Mouse (Mus musculus) lung, embryonic 15.5 days (tissue): ENCODE measurements around the gene Gm5868. TPM values are rescaled to one million over a fixed set of nuclear protein-coding genes. Genes with fewer than 3 reads are reported as not detected.
"Not testable (repeated sequence)": the region's sequence is repeated elsewhere in the genome, so short reads cannot be mapped to it uniquely, and the experiment has no call there.

Experiments
- ATAC-seq: fragments of 200-750 bp; cut with Nextera tagmentation; 2 replicates; pipeline ENCODE4 v1.8.0; 2017; ENCODE audit warnings: moderate number of reproducible peaks, borderline replicate concordance; ENCODE audit not compliant: low FRiP score, low TSS enrichment; ENCODE audit errors: extremely low read depth
- H3K27ac ChIP-seq: fragments of 300-500 bp; sonication (generic); 2 replicates; pipeline ENCODE4 v1.5.1; 2015; ENCODE audit warnings: moderate library complexity, mild to moderate bottlenecking, inconsistent platforms
- H3K27me3 ChIP-seq: fragments of 300-500 bp; sonication (generic); 2 replicates; pipeline ENCODE4 v1.6.1; 2015; ENCODE audit warnings: inconsistent platforms
- H3K36me3 ChIP-seq: fragments of 300-500 bp; sonication (generic); 2 replicates; pipeline ENCODE4 v1.6.1; 2015; ENCODE audit warnings: inconsistent platforms
- H3K4me1 ChIP-seq: fragments of 300-500 bp; sonication (generic); 2 replicates; pipeline ENCODE4 v1.6.1; 2015; ENCODE audit warnings: inconsistent platforms
- H3K4me2 ChIP-seq: fragments of 300-500 bp; sonication (generic); 2 replicates; pipeline ENCODE4 v1.6.1; 2015; ENCODE audit warnings: inconsistent platforms, mild to moderate bottlenecking, moderate library complexity
- H3K4me3 ChIP-seq: fragments of 300-500 bp; sonication (generic); 2 replicates; pipeline ENCODE4 v1.5.1; 2015; ENCODE audit warnings: mild to moderate bottlenecking, inconsistent platforms
- H3K9ac ChIP-seq: fragments of 300-500 bp; sonication (generic); 2 replicates; pipeline ENCODE4 v1.6.1; 2015; ENCODE audit warnings: inconsistent platforms
- H3K9me3 ChIP-seq: fragments of 300-500 bp; sonication (generic); 2 replicates; pipeline ENCODE4 v1.6.1; 2016; ENCODE audit warnings: inconsistent platforms
- WGBS: fragments of 180-500 bp; shearing (Covaris S2); methylation state at CpG from one replicate; pipeline ENCODE4 v1.1.7; 2015; 5-methylcytosine and 5-hydroxymethylcytosine counted together
- polyA plus RNA-seq: library from polyadenylated mRNA; unstranded; fragments of >200 nt; fragmentation: Nextera tagmentation; extraction: Ambion mirVana; gene quantifications from 2 replicates; pipeline ENCODE4 v1.2.1, GENCODE M21; 2015

Gene Gm5868
- polyA plus RNA-seq, 1 experiment from 2014 or later, result 0.14 TPM

- Histone ChIP-seq H3K4me2 (peak overlapping the region; percentile 80), H3K4me3 (peak overlapping the region; percentile 39), H3K27me3 (peaks cover 32% of the 10 kb centered on the region)
- H3K9me3 ChIP-seq, H3K36me3 ChIP-seq, H3K4me1 ChIP-seq, H3K9ac ChIP-seq, H3K27ac ChIP-seq: not testable (repeated sequence)
- 5% methylated on average over 47 of the region's 73 CpGs for WGBS
- peak; percentile 57 for ATAC-seq
Measured at GRCm38 (mm10) chr5:72580088-72580969, 7.0 kb downstream of the Gm5868 start.

DNA sequence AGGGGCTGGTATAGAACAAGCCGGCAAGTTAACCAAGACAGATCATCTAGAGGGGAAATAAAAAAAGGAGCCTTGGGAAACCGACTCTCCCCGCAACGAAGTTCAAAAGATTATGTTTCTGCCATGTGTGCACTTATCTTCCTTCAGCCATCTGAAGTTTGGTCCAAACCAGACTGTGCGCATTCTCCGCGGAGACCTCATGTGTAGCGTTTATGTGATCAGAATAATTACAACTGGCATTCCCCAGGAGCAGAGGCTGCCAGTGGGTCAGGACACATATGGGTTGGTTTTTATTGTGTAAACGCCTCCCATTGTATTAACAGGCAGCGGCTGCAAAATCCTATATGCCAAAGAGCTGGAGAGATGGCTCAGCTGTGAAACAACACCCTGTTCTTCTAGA lies 7.8 kb downstream of the Gm5868 start:
- not testable (repeated sequence) for ATAC-seq
- 53% methylated on average over 10 of the region's 10 CpGs for WGBS

DNA sequence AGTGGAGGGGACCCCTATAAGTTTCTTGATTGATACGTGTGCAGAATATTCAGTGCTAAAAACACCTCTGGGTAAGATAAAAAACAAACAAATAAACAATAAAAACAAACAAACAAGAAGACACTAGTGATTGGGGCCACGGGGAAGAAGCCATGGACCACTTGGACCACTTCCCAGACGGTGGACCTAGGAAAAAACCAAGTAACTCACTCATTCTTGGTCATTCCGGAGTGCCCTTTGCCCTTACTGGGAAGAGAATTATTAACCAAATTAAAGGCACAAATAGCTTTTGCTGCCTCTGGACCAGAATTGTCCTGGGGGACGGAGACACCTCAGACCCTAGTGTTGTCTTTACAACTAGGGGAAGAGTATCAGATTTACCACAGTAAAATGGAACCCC lies 21.7 kb downstream of the Gm5868 start:
- H3K4me2 ChIP-seq, result no peak overlapping the region
- WGBS, result 83% methylated on average over 5 of the region's 5 CpGs
- no peak overlapping the region for H3K4me3 ChIP-seq
- H3K4me1 ChIP-seq, result no peaks in the 10 kb centered on the region
- H3K36me3 ChIP-seq, result no peaks in the 10 kb centered on the region
- no peak for ATAC-seq
- no peak overlapping the region for H3K27ac ChIP-seq
- H3K9ac ChIP-seq, result no peak overlapping the region
- H3K27me3 ChIP-seq, result no peaks in the 10 kb centered on the region
- no peaks in the 10 kb centered on the region for H3K9me3 ChIP-seq

More for the DNA sequence above, 7.8 kb downstream of the Gm5868 start:
- H3K4me3 ChIP-seq, H3K9me3 ChIP-seq, H3K9ac ChIP-seq, H3K4me1 ChIP-seq, H3K36me3 ChIP-seq, H3K4me2 ChIP-seq, H3K27ac ChIP-seq: not testable (repeated sequence)
- peaks cover 32% of the 10 kb centered on the region for H3K27me3 ChIP-seq

DNA sequence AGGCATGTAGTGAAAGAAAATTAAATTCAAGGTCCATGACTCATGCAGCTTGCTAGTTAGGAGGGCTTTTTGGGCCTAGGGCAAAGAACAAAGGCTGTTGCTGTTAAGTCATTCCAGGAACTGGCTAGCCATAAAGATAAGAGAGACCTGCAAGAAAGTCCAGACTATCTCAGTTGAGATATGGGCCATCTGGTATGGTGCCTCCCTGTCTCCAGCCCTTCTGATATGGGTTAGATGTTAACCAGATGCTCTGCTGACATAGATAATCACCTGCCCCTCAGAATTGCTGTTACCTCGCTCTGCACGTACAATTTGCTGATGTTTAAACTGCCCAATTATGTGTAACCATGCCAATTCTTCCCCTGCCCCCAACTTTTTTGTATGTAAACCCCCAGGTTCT lies 24.2 kb downstream of the Gm5868 start:
- ATAC-seq, H3K4me2 ChIP-seq, H3K9me3 ChIP-seq, H3K4me1 ChIP-seq, H3K36me3 ChIP-seq, H3K4me3 ChIP-seq, H3K9ac ChIP-seq, H3K27ac ChIP-seq, H3K27me3 ChIP-seq: not testable (repeated sequence)
- 83% methylated on average over 2 of the region's 2 CpGs for WGBS

GRCm38 (mm10) chr5:72560976-72561628 lies 26.2 kb downstream of the Gm5868 start:
- Histone ChIP-seq H3K36me3 (no peaks in the 10 kb centered on the region), H3K27ac (no peak overlapping the region), H3K4me3 (no peak overlapping the region), H3K27me3 (no peaks in the 10 kb centered on the region), H3K4me1 (no peaks in the 10 kb centered on the region), H3K4me2 (no peak overlapping the region), H3K9ac (no peak overlapping the region), H3K9me3 (no peaks in the 10 kb centered on the region)
- 48% methylated on average over 3 of the region's 3 CpGs for WGBS
- no peak for ATAC-seq

DNA sequence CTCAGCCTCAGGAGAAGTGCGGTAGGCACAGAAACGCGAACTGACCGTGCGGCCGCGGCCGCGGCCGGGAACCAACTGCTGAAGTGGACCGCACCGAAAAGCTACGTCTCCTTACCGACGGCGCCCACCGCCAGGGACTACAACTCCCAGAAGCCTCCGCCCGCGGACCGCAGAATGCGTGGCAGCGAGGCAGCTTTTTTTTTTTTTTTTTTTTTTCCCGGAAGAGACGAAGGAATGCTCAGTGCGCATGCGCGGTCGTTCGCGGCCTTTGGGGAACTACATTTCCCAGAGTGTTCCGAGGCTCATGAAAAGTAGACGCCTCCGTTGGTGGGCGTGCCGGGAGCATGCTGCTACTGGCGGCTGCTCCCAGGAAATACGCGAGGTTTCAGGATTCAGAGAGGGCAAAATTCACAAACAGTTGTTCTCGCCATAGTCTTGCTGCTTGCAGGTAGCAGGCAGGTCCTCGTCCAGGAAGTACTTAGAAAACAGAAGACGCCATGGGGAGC lies 27.8 kb downstream of the Gm5868 start, which contains the start of gene Nfxl1:
Nfxl1 (minus strand) TSS at position 141 of the 506 bp plus-strand sequence.
- Histone ChIP-seq H3K9me3 (no peaks in the 10 kb centered on the region), H3K4me3 (peak within 1 kb of the TSS; percentile 82), H3K9ac (peak within 1 kb of the TSS; percentile 89), H3K36me3 (no peaks in the 10 kb centered on the region), H3K4me1 (no peaks in the 10 kb centered on the region), H3K4me2 (peak within 1 kb of the TSS; percentile 91), H3K27me3 (no peaks in the 10 kb centered on the region), H3K27ac (peak within 1 kb of the TSS; percentile 45)
- peak; percentile 96 for ATAC-seq
- under 1% methylated on average over 42 of the region's 42 CpGs for WGBS

GRCm38 (mm10) chr5:72558716-72559526 lies 28.4 kb downstream of the Gm5868 start:
- peak overlapping the region; percentile 82 for H3K4me3 ChIP-seq
- WGBS, result under 1% methylated on average over 56 of the region's 57 CpGs
- H3K9me3 ChIP-seq, result no peaks in the 10 kb centered on the region
- peak; percentile 83 for ATAC-seq
- no peaks in the 10 kb centered on the region for H3K4me1 ChIP-seq
- H3K27me3 ChIP-seq, result no peaks in the 10 kb centered on the region
- peak overlapping the region; percentile 89 for H3K9ac ChIP-seq
- H3K36me3 ChIP-seq, result no peaks in the 10 kb centered on the region
- H3K27ac ChIP-seq, result peak overlapping the region; percentile 43
- H3K4me2 ChIP-seq, result peak overlapping the region; percentile 91

DNA sequence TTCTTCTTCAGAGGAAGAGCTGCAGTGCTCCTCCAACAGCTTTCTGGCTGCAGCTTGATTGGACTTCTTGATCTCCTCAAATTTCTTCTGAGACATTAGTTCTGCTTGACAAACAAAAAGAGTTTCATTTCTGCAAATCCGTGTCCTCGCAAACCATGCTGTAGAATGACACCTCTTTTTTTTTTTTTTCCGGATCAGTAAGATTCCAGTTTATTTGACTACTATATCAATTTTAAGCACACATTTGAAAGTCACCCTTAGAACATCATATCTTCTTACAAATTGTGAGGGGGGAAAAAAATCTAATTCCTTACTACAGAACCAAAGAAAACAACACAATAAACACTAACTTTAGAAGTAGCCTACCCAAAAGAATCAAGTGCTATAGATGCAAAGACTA lies 31.1 kb downstream of the Gm5868 start:
- H3K27me3 ChIP-seq, result no peaks in the 10 kb centered on the region
- no peak overlapping the region for H3K9ac ChIP-seq
- H3K36me3 ChIP-seq, result peaks cover 11% of the 10 kb centered on the region
- H3K27ac ChIP-seq, result no peak overlapping the region
- no peak for ATAC-seq
- 87% methylated on average over 3 of the region's 3 CpGs for WGBS
- H3K9me3 ChIP-seq, result no peaks in the 10 kb centered on the region
- no peak overlapping the region for H3K4me3 ChIP-seq
- H3K4me1 ChIP-seq, result no peaks in the 10 kb centered on the region
- no peak overlapping the region for H3K4me2 ChIP-seq

DNA sequence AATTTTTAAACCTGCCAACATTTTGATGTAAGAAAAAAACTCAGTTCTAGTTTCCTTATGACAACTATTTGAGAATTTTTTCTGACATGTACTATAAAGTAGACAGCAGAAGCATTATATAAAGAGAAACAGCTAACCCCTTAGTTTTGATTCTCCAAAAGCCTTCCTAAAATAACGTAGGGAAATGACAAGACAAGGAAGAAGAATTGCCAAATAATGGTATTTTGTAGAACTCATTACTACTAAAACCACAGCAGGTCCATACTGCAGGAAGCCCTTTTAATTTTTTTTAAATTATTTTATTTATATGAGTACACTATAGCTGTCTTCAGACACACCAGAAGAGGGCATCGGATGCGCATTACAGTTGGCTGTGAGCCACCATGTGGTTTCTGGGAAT lies 36.1 kb downstream of the Gm5868 start:
- peaks cover 11% of the 10 kb centered on the region for H3K36me3 ChIP-seq
- H3K27me3 ChIP-seq, result no peaks in the 10 kb centered on the region
- no peak overlapping the region for H3K4me2 ChIP-seq
- WGBS, result 88% methylated on average over 3 of the region's 3 CpGs
- H3K9me3 ChIP-seq, result no peaks in the 10 kb centered on the region
- no peaks in the 10 kb centered on the region for H3K4me1 ChIP-seq
- H3K4me3 ChIP-seq, result no peak overlapping the region
- H3K27ac ChIP-seq, result no peak overlapping the region
- ATAC-seq, result no peak
- no peak overlapping the region for H3K9ac ChIP-seq
